Mouse (Mus musculus): ENCODE results near the gene Ints6.
"Not testable (repeated sequence)": the region's sequence is repeated elsewhere in the genome, so short reads cannot be mapped to it uniquely, and the experiment has no call there.

Gene Ints6

GRCm38 (mm10) chr14:62735646-62736045 is 25.3 kb downstream of the Ints6 start:
- DNase-seq, result no peak

GRCm38 (mm10) chr14:62733666-62734065 is 27.3 kb downstream of the Ints6 start:
- no peak for DNase-seq

- DNase-seq, result no peak
These were observed 29.1 kb downstream of the Ints6 start for GRCm38 (mm10) chr14:62731902-62732301.

- no peak for DNase-seq
These were observed 36.4 kb downstream of the Ints6 start for GRCm38 (mm10) chr14:62724560-62724959.

- no peak for DNase-seq
These were observed 39.3 kb downstream of the Ints6 start for GRCm38 (mm10) chr14:62721625-62722024.

- no peak for DNase-seq
These were observed 42.8 kb downstream of the Ints6 start for GRCm38 (mm10) chr14:62718161-62718560.

GRCm38 (mm10) chr14:62673646-62674045 is 87.3 kb downstream of the Ints6 start:
- DNase-seq, result no peak

- no peak for DNase-seq
These were observed 95.8 kb downstream of the Ints6 start for GRCm38 (mm10) chr14:62664976-62665673.

DNA sequence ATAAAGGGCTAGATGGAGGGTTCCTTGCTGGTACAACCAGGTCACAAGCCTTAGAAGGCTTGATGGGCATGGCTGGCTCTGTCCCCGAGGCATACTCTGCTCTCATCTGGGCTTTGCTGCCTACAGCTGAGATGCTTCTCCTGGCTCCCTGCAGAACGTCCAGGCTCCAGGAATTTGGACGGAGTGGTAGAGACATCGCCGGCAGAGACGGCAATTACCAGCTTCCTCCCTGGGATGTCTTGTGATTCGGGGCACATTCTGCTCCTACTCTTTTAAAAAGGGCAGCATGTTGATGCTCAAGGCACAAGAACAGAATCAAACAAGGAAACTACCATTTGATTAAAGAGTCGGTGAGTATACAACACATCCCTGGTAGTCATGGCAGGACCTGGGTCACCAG is 97.6 kb downstream of the Ints6 start, which contains the start of gene Serpine3:
TSS of gene Serpine3 (plus strand) at position 301 of the 400 bp plus-strand sequence.
- no peak for DNase-seq

- no peak for DNase-seq
These were observed 98.6 kb downstream of the Ints6 start for GRCm38 (mm10) chr14:62662381-62662780.

- no peak for DNase-seq
These were observed 103.5 kb downstream of the Ints6 start for GRCm38 (mm10) chr14:62657469-62657868.

DNA sequence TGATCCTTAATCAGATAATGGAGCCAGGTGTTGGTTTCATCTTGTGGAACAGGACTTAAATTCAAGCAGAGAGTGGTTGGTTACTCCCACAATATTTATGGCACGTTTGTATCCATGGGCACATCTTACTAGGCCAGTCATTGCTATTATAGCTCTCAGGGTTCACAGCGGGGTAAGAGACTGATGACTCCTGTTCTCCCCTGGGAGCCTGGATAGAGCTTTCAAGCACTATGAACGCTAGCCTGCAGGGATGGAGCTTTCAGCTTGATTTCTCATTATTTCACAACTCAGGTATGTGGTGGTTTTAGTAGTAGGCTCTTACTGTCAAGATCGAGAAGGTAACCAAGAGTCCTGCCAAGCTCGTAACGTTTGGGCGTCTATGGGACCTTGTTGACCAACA is 105.0 kb downstream of the Ints6 start:
- DNase-seq, result no peak

GRCm38 (mm10) chr14:62651771-62652170 is 109.2 kb downstream of the Ints6 start:
- DNase-seq, result no peak

DNA sequence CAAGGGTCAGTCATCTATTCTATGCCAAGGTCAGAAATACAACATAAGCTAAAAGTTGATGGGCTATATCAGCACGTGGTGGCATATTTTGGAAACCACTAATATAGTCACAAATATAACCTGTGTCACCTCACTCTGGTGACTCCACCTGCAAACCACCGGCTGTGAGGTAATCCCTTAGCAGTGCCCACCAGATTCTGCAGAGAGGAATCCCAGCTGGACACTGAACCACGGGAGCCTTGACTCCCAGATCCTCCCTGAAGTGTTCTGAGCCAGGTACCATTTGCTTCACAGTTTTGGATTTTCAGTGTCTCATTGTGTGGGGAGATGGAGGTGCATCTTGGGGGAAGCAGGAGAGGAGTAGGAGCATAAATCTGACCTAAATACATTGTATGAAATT is 110.6 kb downstream of the Ints6 start:
- DNase-seq, result no peak

- DNase-seq, result no peak
These were observed 112.6 kb downstream of the Ints6 start for GRCm38 (mm10) chr14:62648405-62648804.

- not testable (repeated sequence) for DNase-seq
These were observed 118.6 kb downstream of the Ints6 start for GRCm38 (mm10) chr14:62642368-62642767.

GRCm38 (mm10) chr14:62640396-62640795 is 120.6 kb downstream of the Ints6 start:
- no peak for DNase-seq

- DNase-seq, result no peak
These were observed 121.4 kb downstream of the Ints6 start for GRCm38 (mm10) chr14:62639551-62639950.

- no peak for DNase-seq
These were observed 121.9 kb downstream of the Ints6 start for GRCm38 (mm10) chr14:62639111-62639510.

- no peak for DNase-seq
These were observed 122.6 kb downstream of the Ints6 start for GRCm38 (mm10) chr14:62638345-62638702.

DNA sequence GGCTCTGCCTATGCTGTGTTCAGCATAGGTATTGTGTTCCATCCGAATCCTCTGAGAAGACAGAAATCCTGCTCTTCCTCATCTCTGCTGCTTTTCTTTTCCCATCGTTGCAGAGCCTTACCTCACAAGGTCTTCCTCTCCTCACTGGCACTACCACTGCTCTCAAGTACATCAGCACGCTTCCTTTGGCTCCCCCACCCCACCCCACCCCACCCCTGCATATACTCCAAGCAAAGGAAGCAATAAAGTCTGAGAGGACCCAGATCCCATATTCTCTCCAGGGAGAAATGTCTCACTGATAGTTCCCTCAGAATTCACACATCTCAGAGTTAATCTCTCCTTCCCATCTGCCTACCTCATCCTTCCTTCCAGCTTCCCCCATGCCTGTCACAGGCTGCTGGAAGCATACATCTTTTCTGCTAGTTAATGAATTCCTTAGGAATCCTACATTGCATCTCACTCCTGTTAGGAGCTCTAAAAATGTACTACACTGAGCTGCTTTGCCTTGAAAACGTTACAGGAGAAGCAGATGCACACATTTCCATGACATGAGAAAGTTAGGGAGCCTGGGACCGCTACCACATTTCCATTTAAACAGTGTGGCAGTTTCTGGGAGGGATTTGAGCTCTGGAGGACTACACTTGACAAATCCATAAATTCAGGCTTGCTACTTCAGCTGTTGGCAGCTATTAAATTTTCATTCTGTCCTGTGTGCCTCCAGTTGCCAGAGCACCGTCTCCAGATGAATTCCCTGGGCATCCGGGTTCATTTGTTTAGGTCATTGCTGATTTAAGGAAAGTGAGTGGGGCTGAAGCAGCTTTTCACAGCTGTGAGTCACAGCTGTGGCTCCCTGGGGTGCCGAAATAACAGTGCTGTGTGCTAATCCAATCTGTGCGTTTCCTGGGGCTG is 123.3 kb downstream of the Ints6 start:
- DNase-seq, result no peak

DNA sequence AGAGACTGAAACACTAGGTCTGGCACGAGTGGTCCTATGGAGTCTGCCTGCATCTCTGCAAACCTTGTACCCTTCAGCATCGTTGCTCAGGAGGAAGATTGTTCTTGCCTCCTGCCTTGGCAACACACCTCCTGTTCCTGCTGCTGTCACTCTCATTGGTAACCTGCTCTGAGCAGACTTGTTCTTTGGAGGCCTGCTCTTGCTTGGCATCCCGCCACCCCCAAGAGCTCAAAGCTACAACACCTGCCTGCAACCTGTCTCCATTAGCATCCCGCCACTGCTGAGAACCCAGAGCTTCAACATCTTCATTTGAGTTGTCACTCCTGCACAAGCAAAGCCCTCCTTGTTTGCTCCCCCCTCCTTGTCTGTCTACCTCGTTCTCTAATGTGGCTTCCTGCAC is 133.0 kb downstream of the Ints6 start:
- peak; percentile 89 for DNase-seq
